Mouse (Mus musculus) hindbrain, embryonic 16.5 days (tissue): Measurements from ENCODE around the gene Stat5b. TPM values are rescaled to one million over a fixed set of nuclear protein-coding genes. Genes with fewer than 3 reads are reported as not detected.

ENCODE experiments used
- ATAC-seq: fragments of 200-750 bp; cut with Nextera tagmentation; 2 replicates; pipeline ENCODE4 v1.8.0; 2017; ENCODE audit warnings: moderate TSS enrichment, moderate library complexity
- H3K27ac ChIP-seq: fragments of 300-500 bp; sonication (generic); 2 replicates; pipeline ENCODE4 v1.5.1; 2014; ENCODE audit warnings: low read depth, mild to moderate bottlenecking, control low read depth, low read length, moderate library complexity
- H3K27me3 ChIP-seq: fragments of 300-500 bp; sonication (generic); replicated peaks from 2 replicates; pipeline ENCODE4 v1.6.1; 2014; ENCODE audit warnings: low read length; ENCODE audit not compliant: control insufficient read depth, insufficient read depth
- H3K36me3 ChIP-seq: fragments of 300-500 bp; sonication (generic); 2 replicates; pipeline ENCODE4 v1.6.1; 2014; ENCODE audit warnings: mild to moderate bottlenecking, low read length, moderate library complexity, mixed read lengths; ENCODE audit not compliant: control insufficient read depth, insufficient read depth
- H3K4me1 ChIP-seq: fragments of 300-500 bp; sonication (generic); 2 replicates; pipeline ENCODE4 v1.6.1; 2014; ENCODE audit warnings: low read depth, low read length; ENCODE audit not compliant: control insufficient read depth, insufficient read depth
- H3K4me2 ChIP-seq: fragments of 300-500 bp; sonication (generic); 2 replicates; pipeline ENCODE4 v1.6.1; 2014; ENCODE audit warnings: mild to moderate bottlenecking, low read length, control low read depth, moderate library complexity
- H3K4me3 ChIP-seq: fragments of 300-500 bp; sonication (generic); 2 replicates; pipeline ENCODE4 v1.5.1; 2014; ENCODE audit warnings: mild to moderate bottlenecking, low read length, control low read depth, moderate library complexity
- H3K9ac ChIP-seq: fragments of 300-500 bp; sonication (generic); 2 replicates; pipeline ENCODE4 v1.6.1; 2014; ENCODE audit warnings: low read depth, mild to moderate bottlenecking, control low read depth, low read length, moderate library complexity
- H3K9me3 ChIP-seq: fragments of 300-500 bp; sonication (generic); 2 replicates; pipeline ENCODE4 v1.6.1; 2014; ENCODE audit warnings: mild to moderate bottlenecking, low read length, moderate library complexity; ENCODE audit not compliant: control insufficient read depth
- WGBS: fragments of 180-500 bp; shearing (Covaris S2); extraction: QIAGEN DNeasy Blood & Tissue Kit; methylation state at CpG from one replicate; pipeline ENCODE4 v1.1.7; 2014; 5-methylcytosine and 5-hydroxymethylcytosine counted together
- polyA plus RNA-seq: library from polyadenylated mRNA; unstranded; fragments of >200 nt; fragmentation: Nextera tagmentation; extraction: Ambion mirVana; gene quantifications from 2 replicates; pipeline ENCODE4 v1.2.1, GENCODE M21; 2015

Gene Stat5b
- polyA plus RNA-seq, 1 experiment from 2014 or later, result 15.0 TPM

DNA sequence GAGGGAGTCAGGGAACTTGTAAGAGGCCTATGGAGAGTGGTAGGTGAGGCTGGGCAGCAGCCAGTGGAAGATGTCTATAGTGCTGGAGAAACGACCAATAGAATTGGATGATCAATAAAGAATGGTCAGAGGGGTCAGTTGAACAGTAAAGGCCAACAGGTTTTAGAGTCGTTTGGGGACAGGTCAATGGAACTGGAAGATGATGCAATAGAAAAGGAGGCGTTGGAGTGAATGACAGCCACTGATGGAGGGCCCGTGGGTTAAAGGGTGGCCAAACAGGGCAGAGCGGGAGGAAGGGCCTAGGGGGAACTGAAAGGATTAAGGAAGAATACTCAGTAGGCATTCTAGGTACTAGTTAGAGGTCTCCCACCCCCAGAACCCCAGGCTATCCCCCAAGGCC, 103.4 kb downstream of the Stat5b start:
- Histone ChIP-seq H3K9ac (no peak overlapping the region), H3K4me1 (no peaks in the 10 kb centered on the region), H3K36me3 (peaks cover 16% of the 10 kb centered on the region), H3K27ac (no peak overlapping the region), H3K4me3 (no peak overlapping the region), H3K9me3 (no peaks in the 10 kb centered on the region), H3K27me3 (no peaks in the 10 kb centered on the region), H3K4me2 (no peak overlapping the region)
- ATAC-seq, result no peak
- WGBS, result 75% methylated on average over 5 of the region's 5 CpGs

DNA sequence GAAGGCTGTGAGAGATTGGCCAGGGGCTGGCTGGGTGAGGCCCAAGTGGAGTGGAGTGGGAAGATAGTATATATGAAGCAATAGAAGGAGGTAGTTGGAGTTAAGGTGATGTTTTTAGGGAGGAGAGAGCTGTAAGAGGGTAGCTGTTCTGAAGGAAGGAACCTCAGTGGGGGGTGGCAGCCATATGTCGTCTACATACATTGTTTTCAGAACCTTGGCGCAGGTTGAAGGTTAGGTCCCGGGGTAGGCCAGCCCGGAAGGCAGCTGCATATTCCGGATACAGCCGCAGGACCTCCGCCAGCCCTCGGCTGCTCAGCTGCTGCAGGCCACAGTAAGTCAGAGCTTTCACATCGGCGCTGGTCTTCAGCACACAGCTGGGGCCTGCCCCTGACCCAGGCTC, 104.0 kb downstream of the Stat5b start:
- H3K36me3 ChIP-seq, result peaks cover 14% of the 10 kb centered on the region
- no peaks in the 10 kb centered on the region for H3K9me3 ChIP-seq
- H3K4me1 ChIP-seq, result no peaks in the 10 kb centered on the region
- no peak overlapping the region for H3K4me2 ChIP-seq
- no peak for ATAC-seq
- H3K4me3 ChIP-seq, result no peak overlapping the region
- no peaks in the 10 kb centered on the region for H3K27me3 ChIP-seq
- 89% methylated on average over 10 of the region's 10 CpGs for WGBS
- no peak overlapping the region for H3K9ac ChIP-seq
- H3K27ac ChIP-seq, result no peak overlapping the region

DNA sequence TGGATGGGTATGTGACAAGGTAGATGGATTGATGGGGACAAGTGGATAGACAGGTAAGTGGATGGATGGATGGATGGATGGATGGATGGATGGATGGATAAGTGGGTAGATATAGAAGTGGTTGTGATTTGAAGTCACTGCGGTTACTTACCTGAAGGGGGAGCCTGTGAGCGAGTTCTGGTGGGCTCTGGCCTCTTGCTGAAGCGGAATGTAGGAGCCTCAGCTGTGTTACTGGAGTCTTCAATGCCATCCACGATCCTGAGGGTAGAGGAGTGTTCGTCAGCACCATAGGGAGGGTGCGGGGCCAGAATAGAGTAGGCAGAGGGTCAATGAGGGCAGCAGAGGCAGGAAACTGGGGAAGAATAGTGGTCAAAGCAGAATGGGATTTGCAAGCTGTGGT, 105.4 kb downstream of the Stat5b start:
- Histone ChIP-seq H3K27ac (no peak overlapping the region), H3K4me1 (no peaks in the 10 kb centered on the region), H3K36me3 (peaks cover 17% of the 10 kb centered on the region), H3K4me3 (no peak overlapping the region), H3K4me2 (no peak overlapping the region), H3K9me3 (no peaks in the 10 kb centered on the region), H3K9ac (no peak overlapping the region; the same call in none of the 2 replicates), H3K27me3 (no peaks in the 10 kb centered on the region)
- WGBS, result 14% methylated on average over 6 of the region's 6 CpGs
- ATAC-seq, result peak; percentile 51; the same call in 1 of the 2 replicates

DNA sequence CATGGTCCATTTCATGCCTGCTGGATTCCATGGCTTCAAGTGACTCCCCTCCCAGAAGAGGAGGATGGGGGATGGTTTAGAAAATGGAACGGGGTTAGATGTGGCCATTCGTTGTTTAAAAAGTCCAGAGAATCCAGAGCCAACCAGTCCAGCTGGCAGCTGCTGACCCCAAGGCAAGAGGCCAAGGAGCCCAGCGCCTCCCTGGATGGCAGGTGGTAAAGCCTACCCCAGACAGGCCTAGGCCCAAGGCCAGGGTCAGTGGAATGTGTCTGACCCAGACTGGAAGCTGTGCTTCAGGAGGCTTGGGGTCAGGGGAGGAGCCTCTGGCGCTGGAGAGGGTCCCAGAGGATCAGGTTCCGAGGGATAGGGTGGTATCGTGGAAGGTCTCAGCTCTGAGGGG, 109.2 kb downstream of the Stat5b start:
- Histone ChIP-seq H3K27ac (no peak overlapping the region), H3K4me2 (no peak overlapping the region), H3K4me3 (no peak overlapping the region), H3K9ac (no peak overlapping the region), H3K27me3 (no peaks in the 10 kb centered on the region), H3K4me1 (peaks cover 12% of the 10 kb centered on the region), H3K9me3 (no peaks in the 10 kb centered on the region), H3K36me3 (peaks cover 12% of the 10 kb centered on the region)
- 76% methylated on average over 6 of the region's 6 CpGs for WGBS
- no peak for ATAC-seq

DNA sequence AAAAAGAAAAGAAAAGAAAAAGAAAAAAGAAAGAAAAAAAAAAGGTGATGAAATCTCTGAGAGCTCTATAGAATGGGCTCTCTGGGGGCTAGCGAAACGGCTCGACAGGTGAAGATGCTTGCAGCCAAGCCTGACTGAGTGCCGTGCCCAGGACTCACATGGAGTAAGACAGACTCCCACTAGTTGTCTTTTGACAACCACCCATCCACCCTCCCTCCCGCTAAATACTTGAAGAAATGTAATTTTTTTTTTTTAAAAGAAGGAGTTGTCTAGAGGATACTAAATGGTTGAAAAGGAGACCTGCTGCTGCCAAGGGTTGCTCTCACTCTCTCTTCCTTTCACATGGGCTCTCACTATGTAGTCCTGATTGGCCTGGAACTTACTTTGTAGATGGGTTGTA, 111.8 kb downstream of the Stat5b start:
- peak overlapping the region; percentile 57 for H3K4me3 ChIP-seq
- no peaks in the 10 kb centered on the region for H3K9me3 ChIP-seq
- peak overlapping the region; percentile 68 for H3K4me2 ChIP-seq
- H3K36me3 ChIP-seq, result peaks cover 7% of the 10 kb centered on the region
- H3K4me1 ChIP-seq, result peaks cover 18% of the 10 kb centered on the region
- 15% methylated on average over 5 of the region's 5 CpGs for WGBS
- peak overlapping the region; percentile 72 for H3K9ac ChIP-seq
- no peak for ATAC-seq
- H3K27ac ChIP-seq, result peak overlapping the region; percentile 83
- no peaks in the 10 kb centered on the region for H3K27me3 ChIP-seq

DNA sequence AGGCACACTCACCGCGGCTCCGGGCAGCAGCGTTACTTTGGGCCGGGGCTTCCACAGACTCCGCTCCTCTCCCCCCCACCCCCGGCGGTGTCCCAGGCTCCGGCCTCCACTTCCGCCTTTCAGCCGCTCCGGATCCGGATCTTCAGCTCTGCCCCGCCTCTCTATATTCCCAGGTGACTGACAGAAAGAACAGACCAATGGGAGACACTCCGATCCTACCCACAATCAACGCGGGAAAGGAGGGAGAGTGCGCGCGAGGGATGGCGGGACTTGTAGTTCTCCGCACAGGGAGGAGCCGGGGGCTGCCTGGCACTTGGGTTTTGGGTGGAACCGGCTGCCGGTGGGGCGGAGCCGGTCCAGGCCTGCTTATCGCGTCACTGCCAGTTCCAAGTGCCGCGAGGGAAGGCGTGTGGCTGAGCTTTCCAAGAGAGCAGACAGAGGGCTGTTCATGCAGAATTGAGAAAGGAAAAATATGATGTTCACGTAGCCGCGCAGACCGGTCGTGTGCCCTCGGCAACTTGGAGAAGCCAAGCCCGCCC, 112.4 kb downstream of the Stat5b start, which contains the start of gene Rab5c:
TSS of gene Rab5c (minus strand) at position 150 of the 539 bp plus-strand sequence.
- WGBS, result under 1% methylated on average over 36 of the region's 39 CpGs
- ATAC-seq, result peak; percentile 99

DNA sequence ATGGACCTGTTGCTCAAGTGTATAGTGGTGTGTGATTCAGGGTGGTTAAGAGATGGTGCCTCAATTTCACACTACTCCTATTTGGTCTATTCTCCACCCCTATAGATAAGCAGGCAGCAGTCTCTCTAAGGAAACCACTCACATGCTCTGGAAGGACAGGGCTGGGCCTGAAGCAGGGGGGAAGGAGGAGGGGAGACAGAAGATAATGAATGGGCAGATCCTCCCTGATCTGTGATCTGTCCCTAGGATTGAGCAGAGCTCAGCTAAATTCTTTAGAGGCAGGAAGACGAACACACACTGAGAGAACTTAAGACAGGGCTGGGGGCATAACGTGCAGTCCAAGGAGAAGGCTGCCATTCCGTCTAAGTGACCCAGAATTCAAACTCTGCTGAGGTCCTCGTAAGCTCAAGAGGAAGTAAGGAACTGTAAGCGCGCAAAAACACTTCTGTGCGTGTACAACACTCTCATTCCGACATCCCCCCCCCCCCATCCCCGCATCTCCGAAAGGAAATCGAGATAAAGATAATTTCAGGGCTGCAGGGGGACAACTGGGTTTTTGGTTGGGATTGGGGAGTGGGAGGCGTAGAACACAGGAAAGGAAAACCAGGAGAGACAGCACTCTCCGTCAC, 113.3 kb downstream of the Stat5b start:
- H3K36me3 ChIP-seq, result peaks cover 7% of the 10 kb centered on the region
- no peaks in the 10 kb centered on the region for H3K27me3 ChIP-seq
- H3K4me3 ChIP-seq, result peak overlapping the region; percentile 57
- peak overlapping the region; percentile 91 for H3K4me2 ChIP-seq
- no peaks in the 10 kb centered on the region for H3K9me3 ChIP-seq
- H3K9ac ChIP-seq, result peak overlapping the region; percentile 80
- ATAC-seq, result no peak
- peak overlapping the region; percentile 37; the same call in 1 of the 2 replicates for H3K27ac ChIP-seq
- peaks cover 18% of the 10 kb centered on the region for H3K4me1 ChIP-seq
- WGBS, result 3% methylated on average over 13 of the region's 13 CpGs

More for the DNA sequence above, 112.4 kb downstream of the Stat5b start, which contains the start of gene Rab5c:
- no peaks in the 10 kb centered on the region for H3K9me3 ChIP-seq
- no peaks in the 10 kb centered on the region for H3K27me3 ChIP-seq
- H3K36me3 ChIP-seq, result peaks cover 7% of the 10 kb centered on the region
- H3K4me2 ChIP-seq, result peak within 1 kb of the TSS; percentile 91
- H3K27ac ChIP-seq, result peak within 1 kb of the TSS; percentile 83
- peak within 1 kb of the TSS; percentile 80 for H3K9ac ChIP-seq
- H3K4me3 ChIP-seq, result peak within 1 kb of the TSS; percentile 57
- peaks cover 18% of the 10 kb centered on the region for H3K4me1 ChIP-seq

DNA sequence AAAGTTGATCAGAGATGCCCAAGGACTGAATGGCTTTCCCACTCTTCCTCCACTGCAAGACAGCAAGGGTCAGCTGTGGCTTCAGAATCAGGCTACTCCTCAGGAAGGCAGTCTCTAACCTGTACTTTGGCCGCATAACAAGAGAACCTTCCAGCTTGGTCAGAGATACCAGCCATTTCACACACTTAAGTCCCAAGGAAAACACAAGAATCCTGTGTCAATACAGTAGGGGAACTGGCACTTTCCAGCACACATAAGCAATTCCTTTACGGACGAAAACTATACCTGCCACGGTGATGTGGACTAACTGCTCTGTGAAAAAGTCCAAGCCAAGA, 113.8 kb downstream of the Stat5b start:
- peaks cover 18% of the 10 kb centered on the region for H3K4me1 ChIP-seq
- ATAC-seq, result no peak
- no peak overlapping the region for H3K27ac ChIP-seq
- no peak overlapping the region for H3K9ac ChIP-seq
- H3K4me3 ChIP-seq, result no peak overlapping the region
- peaks cover 6% of the 10 kb centered on the region for H3K36me3 ChIP-seq
- H3K9me3 ChIP-seq, result no peaks in the 10 kb centered on the region
- H3K27me3 ChIP-seq, result no peaks in the 10 kb centered on the region
- H3K4me2 ChIP-seq, result peak overlapping the region; percentile 91
- WGBS, result 82% methylated on average over 4 of the region's 4 CpGs

DNA sequence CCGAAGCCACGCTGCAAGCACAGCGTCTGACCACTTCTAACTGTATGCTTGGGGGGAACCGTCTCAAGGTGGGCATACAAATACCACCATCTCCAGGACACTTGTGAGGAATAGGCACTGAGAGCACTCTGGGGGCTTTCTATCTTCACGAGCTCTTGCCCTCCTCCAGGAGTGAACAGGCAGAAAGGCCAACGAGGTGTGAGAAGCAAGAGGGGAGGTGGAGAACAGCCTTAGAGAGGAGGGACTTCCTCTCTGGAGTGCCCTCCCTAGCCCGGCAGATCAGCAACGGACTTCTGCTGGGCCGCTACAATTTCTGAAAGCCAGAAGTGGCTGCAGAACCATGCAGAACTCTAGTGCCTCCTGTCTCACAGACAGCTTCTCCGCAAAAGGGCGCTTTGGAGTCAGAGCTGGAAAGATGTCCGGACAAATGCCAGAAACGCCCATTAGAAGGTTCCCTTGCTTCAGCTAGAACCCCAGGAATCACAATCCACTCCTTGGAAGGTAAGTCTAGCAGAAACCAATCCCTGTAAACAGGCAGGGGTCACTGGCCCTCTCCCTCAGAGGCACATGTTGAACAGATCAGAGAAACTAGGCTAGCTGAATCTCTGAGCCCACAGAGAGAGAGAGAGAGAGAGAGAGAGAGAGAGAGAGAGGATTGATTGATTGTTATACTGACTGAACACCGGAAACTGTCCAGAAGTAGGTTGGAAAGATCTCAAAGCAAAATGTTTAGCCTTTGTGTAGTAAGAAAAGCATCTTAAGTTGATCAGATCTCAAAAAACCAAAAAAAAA, 114.4 kb downstream of the Stat5b start:
- Histone ChIP-seq H3K4me3 (no peak overlapping the region), H3K36me3 (peaks cover under 1% of the 10 kb centered on the region), H3K9ac (no peak overlapping the region), H3K4me1 (peaks cover 18% of the 10 kb centered on the region), H3K27ac (no peak overlapping the region), H3K4me2 (0 out of 2 replicates have a peak overlapping the region, but pooled peaks have one; percentile 7), H3K9me3 (no peaks in the 10 kb centered on the region), H3K27me3 (no peaks in the 10 kb centered on the region)
- no peak for ATAC-seq
- 84% methylated on average over 14 of the region's 14 CpGs for whole genome bisulfite sequencing
